Mouse (Mus musculus): ENCODE data around the gene D630003M21Rik.

Gene D630003M21Rik

GRCm38 (mm10) chr2:158194945-158195640 lies 33.9 kb downstream of the D630003M21Rik start:
- DNase-seq (ENCODE audit: low spot score in 2 of 2) = peak in 1 of 2 experiments; percentile 30

GRCm38 (mm10) chr2:158193611-158194336 lies 35.2 kb downstream of the D630003M21Rik start:
- no peak for DNase-seq (ENCODE audit: low spot score in 2 of 2)

- no peak for DNase-seq (ENCODE audit: low spot score in 2 of 2)
Measured at GRCm38 (mm10) chr2:158191098-158191497, 37.9 kb downstream of the D630003M21Rik start.

GRCm38 (mm10) chr2:158189451-158189850 lies 39.6 kb downstream of the D630003M21Rik start:
- DNase-seq (ENCODE audit: low spot score in 2 of 2) = no peak

GRCm38 (mm10) chr2:158186206-158186871 lies 42.7 kb downstream of the D630003M21Rik start:
- no peak for DNase-seq (ENCODE audit: low spot score in 2 of 2)

- no peak for DNase-seq (ENCODE audit: low spot score in 2 of 2)
Measured at GRCm38 (mm10) chr2:158183266-158183665, 45.8 kb downstream of the D630003M21Rik start.

- DNase-seq (ENCODE audit: low spot score in 2 of 2) = no peak
Measured at GRCm38 (mm10) chr2:158181932-158182331, 47.1 kb downstream of the D630003M21Rik start.

- peak in 1 of 2 experiments; percentile 39 for DNase-seq (ENCODE audit: low spot score in 2 of 2)
Measured at GRCm38 (mm10) chr2:158180797-158181196, 48.2 kb downstream of the D630003M21Rik start.

GRCm38 (mm10) chr2:158179370-158180111 lies 49.5 kb downstream of the D630003M21Rik start:
- no peak for DNase-seq (ENCODE audit: low spot score in 2 of 2)

GRCm38 (mm10) chr2:158178696-158179369 lies 50.2 kb downstream of the D630003M21Rik start:
- DNase-seq (ENCODE audit: low spot score in 2 of 2) = no peak

- DNase-seq (ENCODE audit: low spot score in 2 of 2) = no peak
Measured at GRCm38 (mm10) chr2:158178139-158178538, 50.9 kb downstream of the D630003M21Rik start.

GRCm38 (mm10) chr2:158177574-158177973 lies 51.4 kb downstream of the D630003M21Rik start:
- no peak for DNase-seq (ENCODE audit: low spot score in 2 of 2)

GRCm38 (mm10) chr2:158176763-158177162 lies 52.3 kb downstream of the D630003M21Rik start:
- DNase-seq (ENCODE audit: low spot score in 2 of 2) = no peak

- no peak for DNase-seq (ENCODE audit: low spot score in 2 of 2)
Measured at GRCm38 (mm10) chr2:158175433-158175832, 53.6 kb downstream of the D630003M21Rik start.

GRCm38 (mm10) chr2:158174958-158175357 lies 54.1 kb downstream of the D630003M21Rik start:
- DNase-seq (ENCODE audit: low spot score in 2 of 2) = no peak

GRCm38 (mm10) chr2:158174438-158174837 lies 54.6 kb downstream of the D630003M21Rik start:
- DNase-seq (ENCODE audit: low spot score in 2 of 2) = no peak

- no peak for DNase-seq (ENCODE audit: low spot score in 2 of 2)
Measured at GRCm38 (mm10) chr2:158170394-158170793, 58.6 kb downstream of the D630003M21Rik start.

- DNase-seq (ENCODE audit: low spot score in 2 of 2) = no peak
Measured at GRCm38 (mm10) chr2:158169771-158170170, 59.3 kb downstream of the D630003M21Rik start.

- no peak for DNase-seq (ENCODE audit: low spot score in 2 of 2)
Measured at GRCm38 (mm10) chr2:158169351-158169750, 59.7 kb downstream of the D630003M21Rik start.

GRCm38 (mm10) chr2:158168741-158169211 lies 60.2 kb downstream of the D630003M21Rik start:
- DNase-seq (ENCODE audit: low spot score in 2 of 2) = no peak
